Mouse (Mus musculus): ENCODE measurements around the gene Cdh1. TPM values are rescaled to one million over a fixed set of nuclear protein-coding genes. Genes with fewer than 3 reads are reported as not detected.

Cdh1 gene
- 0.95 and 1.2 TPM in 2 replicates for total RNA-seq (2023)

GRCm38 (mm10) chr8:106603131-106603819 lies at the start of gene Cdh1:
Gene Cdh1 (plus strand): TSS chr8:106603351.

GRCm38 (mm10) chr8:106573168-106573567 lies 30.0 kb upstream of the Cdh1 start, which contains the start of gene Gm10073:
Gene Gm10073 (minus strand): TSS chr8:106573461.

GRCm38 (mm10) chr8:106682971-106683668 lies 80.0 kb downstream of the Cdh1 start, which contains the start of gene Tango6:
Gene Tango6 (plus strand): TSS chr8:106683068.

Other genes starting within 250 kb of the Cdh1 start
- gene Zfp90, start 188.0 kb upstream of the Cdh1 start, total RNA-seq (2023), result 1.5 and 2.0 TPM in 2 replicates
- not detected in 2 replicates for gene 6030452D12Rik, start 102.8 kb upstream of the Cdh1 start, total RNA-seq (2023)
- gene Cdh3, start 92.5 kb upstream of the Cdh1 start, total RNA-seq (2023), result not detected in 2 replicates
- gene Gm10073, start 29.9 kb upstream of the Cdh1 start, total RNA-seq (2023), result 56.6 and 63.5 TPM in 2 replicates
- 5.2 and 9.0 TPM in 2 replicates for gene Tango6, start 79.7 kb downstream of the Cdh1 start, total RNA-seq (2023)

Data from neutrophil, adult 65 days (primary cell).